Mouse (Mus musculus) CH12.LX (cell line): ENCODE measurements at regions not wholly inside any gene's neighbourhood (a gene's known extent, or its start where the extent isn't known, plus 50 kb on each side); places are given as distances from the start of the nearest gene placed in this dataset.

ENCODE experiments used
- DNase-seq: peaks from one replicate; pipeline ENCODE4 v3.0.0-alpha.2; 2013; ENCODE audit errors: extremely low read depth
- H3K27ac ChIP-seq: 2 replicates; pipeline ENCODE4 v1.5.1; 2012; ENCODE audit warnings: low read depth, mild to moderate bottlenecking, control low read depth, moderate library complexity; ENCODE audit not compliant: insufficient read depth
- H3K27me3 ChIP-seq: replicated peaks from 2 replicates; pipeline ENCODE3; 2012; ENCODE audit warnings: inconsistent platforms
- H3K36me3 ChIP-seq, 2 experiments: replicated peaks in 1 of 2; 2 replicates each; pipeline versions ENCODE3 to v1.6.1; 2012; ENCODE audit warnings: inconsistent platforms in 1 of 2, low read length in 1 of 2, mild to moderate bottlenecking in 1 of 2, mixed read lengths in 1 of 2, moderate library complexity in 1 of 2; ENCODE audit not compliant: control insufficient read depth in 1 of 2, insufficient read depth in 1 of 2
- H3K4me1 ChIP-seq, 2 experiments: 2 replicates each; pipeline ENCODE4 v1.6.1; 2012; ENCODE audit warnings: inconsistent platforms in 1 of 2, moderate library complexity in 1 of 2; ENCODE audit not compliant: insufficient read depth in 2 of 2, control insufficient read depth in 1 of 2
- H3K4me2 ChIP-seq: 2 replicates; pipeline ENCODE4 v1.6.1; 2012; ENCODE audit warnings: low read depth, mild to moderate bottlenecking, control low read depth; ENCODE audit not compliant: poor library complexity, insufficient read depth, severe bottlenecking
- H3K4me3 ChIP-seq, 3 experiments: fragments of 150-350 bp in 1 of 3; sonication (generic) in 1 of 3; replicated peaks in 1 of 3; 2 replicates each; pipeline versions ENCODE3 to v1.5.1; 2011 to 2012; ENCODE audit warnings: low read depth in 2 of 3, low read length in 2 of 3, mild to moderate bottlenecking in 2 of 3, moderate library complexity in 2 of 3, control low read depth in 1 of 3, improper control_type of control experiment in 1 of 3, inconsistent platforms in 1 of 3, mixed read lengths in 1 of 3; ENCODE audit not compliant: poor library complexity in 1 of 3
- H3K79me2 ChIP-seq: replicated peaks from 2 replicates; pipeline ENCODE4 v1.6.1; 2012; ENCODE audit warnings: mild to moderate bottlenecking, moderate library complexity; ENCODE audit not compliant: control insufficient read depth, poor library complexity, insufficient read depth, severe bottlenecking; ENCODE audit errors: extremely low read depth
- H3K9ac ChIP-seq: 2 replicates; pipeline ENCODE4 v1.6.1; 2012; ENCODE audit warnings: low read depth, mild to moderate bottlenecking, control low read depth, moderate library complexity; ENCODE audit not compliant: insufficient read depth
- H3K9me3 ChIP-seq: replicated peaks from 2 replicates; pipeline ENCODE3; 2012; ENCODE audit warnings: low read length, inconsistent platforms, mixed read lengths
- ELF1 ChIP-seq: IDR thresholded peaks from 2 replicates; pipeline ENCODE4 v1.6.1; 2014; ENCODE audit warnings: low read depth, mild to moderate bottlenecking, inconsistent platforms, low read length, improper control_type of control experiment
- ETS1 ChIP-seq: conservative IDR thresholded peaks from 2 replicates; pipeline ENCODE4 v1.6.1; 2012; ENCODE audit warnings: low read depth, mild to moderate bottlenecking, inconsistent platforms, low read length, improper control_type of control experiment, moderate library complexity
- GABPA ChIP-seq: IDR thresholded peaks from 2 replicates; pipeline ENCODE4 v1.6.1; 2012; ENCODE audit warnings: low read depth, low read length, improper control_type of control experiment, inconsistent platforms; ENCODE audit not compliant: insufficient replicate concordance
- IRF4 ChIP-seq: IDR thresholded peaks from 2 replicates; pipeline ENCODE4 v1.6.1; 2014; ENCODE audit warnings: low read depth, mild to moderate bottlenecking, inconsistent platforms, low read length, improper control_type of control experiment
- JUN ChIP-seq: IDR thresholded peaks from 2 replicates; pipeline ENCODE4 v1.6.1; 2011; ENCODE audit warnings: low read depth, mild to moderate bottlenecking, low read length, improper control_type of control experiment, moderate library complexity; ENCODE audit not compliant: insufficient read depth
- JUND ChIP-seq: conservative IDR thresholded peaks from 2 replicates; pipeline ENCODE4 v1.6.1; 2011; ENCODE audit warnings: low read depth, low read length, improper control_type of control experiment
- KAT2A ChIP-seq: IDR thresholded peaks from 2 replicates; pipeline ENCODE4 v1.6.1; 2012; ENCODE audit warnings: low read length, improper control_type of control experiment, inconsistent platforms; ENCODE audit not compliant: insufficient replicate concordance
- MAFK ChIP-seq: IDR thresholded peaks from 2 replicates; pipeline ENCODE4 v1.6.1; 2011; ENCODE audit warnings: low read length, improper control_type of control experiment; ENCODE audit not compliant: insufficient replicate concordance
- MXI1 ChIP-seq: IDR thresholded peaks from 2 replicates; pipeline ENCODE4 v1.6.1; 2011; ENCODE audit warnings: mild to moderate bottlenecking, low read depth, low read length, improper control_type of control experiment
- MYC ChIP-seq: IDR thresholded peaks from 2 replicates; pipeline ENCODE4 v1.6.1; 2011; ENCODE audit warnings: low read depth, mild to moderate bottlenecking, improper control_type of control experiment, low read length
- NRF1 ChIP-seq: IDR thresholded peaks from 2 replicates; pipeline ENCODE4 v1.6.1; 2014; ENCODE audit warnings: low read depth, mild to moderate bottlenecking, inconsistent platforms, low read length, improper control_type of control experiment, moderate library complexity
- POLR2A ChIP-seq: IDR thresholded peaks from 2 replicates; pipeline ENCODE4 v1.6.1; 2011; ENCODE audit warnings: low read depth, mild to moderate bottlenecking, improper control_type of control experiment, low read length
- RAD21 ChIP-seq: IDR thresholded peaks from 2 replicates; pipeline ENCODE4 v1.6.1; 2011; ENCODE audit warnings: low read depth, mild to moderate bottlenecking, low read length, improper control_type of control experiment, moderate library complexity
- RCOR1 ChIP-seq: conservative IDR thresholded peaks from 2 replicates; pipeline ENCODE4 v1.6.1; 2012; ENCODE audit warnings: low read depth, mild to moderate bottlenecking, inconsistent platforms, low read length, improper control_type of control experiment
- UBTF ChIP-seq: IDR thresholded peaks from 2 replicates; pipeline ENCODE4 v1.6.1; 2012; ENCODE audit warnings: low read depth, mild to moderate bottlenecking, inconsistent platforms, low read length, improper control_type of control experiment, moderate library complexity
- USF1 ChIP-seq: IDR thresholded peaks from 2 replicates; pipeline ENCODE4 v1.6.1; 2014; ENCODE audit warnings: low read depth, mild to moderate bottlenecking, inconsistent platforms, low read length, improper control_type of control experiment
- USF2 ChIP-seq: conservative IDR thresholded peaks from 2 replicates; pipeline ENCODE4 v1.6.1; 2011; ENCODE audit warnings: low read depth, low read length, improper control_type of control experiment
- ZC3H11A ChIP-seq: IDR thresholded peaks from 2 replicates; pipeline ENCODE4 v1.6.1; 2012; ENCODE audit warnings: low read depth, mild to moderate bottlenecking, inconsistent platforms, low read length, improper control_type of control experiment
- ZKSCAN1 ChIP-seq: IDR thresholded peaks from 2 replicates; pipeline ENCODE4 v1.6.1; 2012; ENCODE audit warnings: low read depth, inconsistent platforms, low read length, improper control_type of control experiment, borderline replicate concordance
- dilution Hi-C: fragments of 300-500 bp; cut with MboI; formaldehyde crosslinking; loops from 2 replicates; pipeline ENCODE4 v1.14.3; 2020; ENCODE audit warnings: low sequenced_read_pairs; ENCODE audit not compliant: extremely low pct_unique_long_range_greater_than_20kb, extremely low pct_ligation_motif_present
- in situ Hi-C: fragments of 300-500 bp; cut with MboI; formaldehyde crosslinking; loops from 3 replicates; pipeline ENCODE4 v1.14.3; 2019; ENCODE audit warnings: low sequenced_read_pairs, low pct_ligation_motif_present, low pct_unique_long_range_greater_than_20kb, mixed read lengths

DNA sequence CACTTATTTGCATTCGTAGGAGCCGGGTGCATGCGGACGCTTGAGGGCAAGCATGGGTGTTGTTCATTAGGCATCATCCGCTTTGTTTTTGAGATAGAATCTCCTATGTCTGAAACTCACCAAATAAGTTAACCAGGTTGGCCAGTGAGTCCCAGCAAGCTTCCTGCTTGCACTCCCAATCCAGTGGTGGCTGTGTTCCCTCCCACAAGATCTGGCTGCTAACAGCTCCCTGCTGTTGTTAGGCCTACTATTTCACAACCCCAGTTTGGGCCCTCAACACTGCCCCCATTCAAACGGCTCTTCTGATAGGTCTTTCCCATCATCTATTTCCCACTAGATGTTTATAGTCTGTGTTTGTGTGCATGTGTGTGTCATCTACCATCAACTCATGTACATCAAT is 56.3 kb upstream of the Rgma start:
- Histone ChIP-seq H3K4me1 (no peaks in the 10 kb centered on the region), H3K4me3 (no peak overlapping the region), H3K4me2 (no peak overlapping the region), H3K9me3 (no peaks in the 10 kb centered on the region), H3K36me3 (no peaks in the 10 kb centered on the region), H3K9ac (no peak overlapping the region), H3K27me3 (no peaks in the 10 kb centered on the region), H3K27ac (no peak overlapping the region), H3K79me2 (no peaks in the 10 kb centered on the region)
- TF ChIP-seq MAFK (no peak), USF2 (no peak), RCOR1 (no peak), IRF4 (no peak), POLR2A (no peak), ZKSCAN1 (no peak), ELF1 (no peak), JUND (no peak), USF1 (no peak), ETS1 (no peak), NRF1 (no peak), GABPA (no peak), RAD21 (no peak), KAT2A (no peak), MYC (no peak), JUN (no peak), UBTF (no peak), MXI1 (no peak)
- DNase-seq = no peak
- dilution Hi-C loops = no loop called here
- in situ Hi-C loops = no loop called here

DNA sequence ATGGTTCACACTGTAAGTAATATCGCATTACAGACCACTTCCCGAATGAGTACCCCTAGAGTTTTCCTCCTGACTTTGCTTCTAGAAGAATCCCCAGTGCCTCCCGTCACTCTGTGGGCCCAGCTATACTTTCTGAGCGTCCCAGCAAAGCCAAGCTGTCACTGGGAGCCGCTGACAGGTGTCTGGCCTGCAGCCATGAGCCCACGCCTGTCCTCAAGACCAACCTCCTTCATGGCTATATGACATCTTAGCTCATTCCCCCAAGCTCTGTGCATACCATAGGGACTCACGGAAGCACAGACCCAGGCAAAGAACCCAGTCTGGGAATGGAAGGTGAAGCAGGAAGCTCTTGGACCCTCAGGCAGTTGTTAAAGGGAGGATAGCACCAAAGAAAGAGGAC is 55.3 kb upstream of the Rgma start:
- no peak for DNase-seq
- Histone ChIP-seq H3K79me2 (no peaks in the 10 kb centered on the region), H3K4me2 (no peak overlapping the region), H3K27me3 (no peaks in the 10 kb centered on the region), H3K4me3 (no peak overlapping the region), H3K27ac (no peak overlapping the region), H3K9ac (no peak overlapping the region), H3K9me3 (peaks cover 2% of the 10 kb centered on the region), H3K4me1 (no peaks in the 10 kb centered on the region), H3K36me3 (no peaks in the 10 kb centered on the region)
- in situ Hi-C loops = no loop called here
- no peak for TF ChIP-seq ZC3H11A
- no peak for TF ChIP-seq RAD21
- dilution Hi-C loops = no loop called here
